Mouse (Mus musculus) midbrain, embryonic 12.5 days (tissue): ENCODE measurements around the gene Tmem86a. TPM values are rescaled to one million over a fixed set of nuclear protein-coding genes. Genes with fewer than 3 reads are reported as not detected.

Experiments used
- ATAC-seq: fragments of 200-750 bp; cut with Nextera tagmentation; 2 replicates; pipeline ENCODE4 v1.8.0; 2017; ENCODE audit warnings: low read depth, moderate TSS enrichment, moderate library complexity; ENCODE audit not compliant: low FRiP score
- H3K27ac ChIP-seq: fragments of 300-500 bp; sonication (generic); replicated peaks from 2 replicates; pipeline ENCODE4 v1.5.1; 2016; ENCODE audit warnings: mild to moderate bottlenecking
- H3K27me3 ChIP-seq: fragments of 300-500 bp; sonication (generic); 2 replicates; pipeline ENCODE4 v1.6.1; 2016; ENCODE audit warnings: mild to moderate bottlenecking
- H3K36me3 ChIP-seq: fragments of 300-500 bp; sonication (generic); 2 replicates; pipeline ENCODE4 v1.6.1; 2016
- H3K4me1 ChIP-seq: fragments of 300-500 bp; sonication (generic); 2 replicates; pipeline ENCODE4 v1.6.1; 2016
- H3K4me2 ChIP-seq: fragments of 300-500 bp; sonication (generic); replicated peaks from 2 replicates; pipeline ENCODE4 v1.6.1; 2016; ENCODE audit warnings: mild to moderate bottlenecking, moderate library complexity
- H3K4me3 ChIP-seq: fragments of 300-500 bp; sonication (generic); 2 replicates; pipeline ENCODE4 v1.5.1; 2016; ENCODE audit warnings: mild to moderate bottlenecking
- H3K9ac ChIP-seq: fragments of 300-500 bp; sonication (generic); replicated peaks from 2 replicates; pipeline ENCODE4 v1.6.1; 2016; ENCODE audit warnings: mild to moderate bottlenecking, moderate library complexity
- H3K9me3 ChIP-seq: fragments of 300-500 bp; sonication (generic); 2 replicates; pipeline ENCODE4 v1.6.1; 2016; ENCODE audit warnings: mild to moderate bottlenecking
- WGBS: fragments of 180-500 bp; shearing (Covaris S2); methylation state at CpG from one replicate; pipeline ENCODE4 v1.1.7; 2016; 5-methylcytosine and 5-hydroxymethylcytosine counted together
- polyA plus RNA-seq: library from polyadenylated mRNA; unstranded; fragments of >200 nt; fragmentation: Nextera tagmentation; extraction: Ambion mirVana; gene quantifications from 2 replicates; pipeline ENCODE4 v1.2.1, GENCODE M21; 2016

Gene Tmem86a
- polyA plus RNA-seq = 16.6 and 17.4 TPM in 2 replicates

DNA sequence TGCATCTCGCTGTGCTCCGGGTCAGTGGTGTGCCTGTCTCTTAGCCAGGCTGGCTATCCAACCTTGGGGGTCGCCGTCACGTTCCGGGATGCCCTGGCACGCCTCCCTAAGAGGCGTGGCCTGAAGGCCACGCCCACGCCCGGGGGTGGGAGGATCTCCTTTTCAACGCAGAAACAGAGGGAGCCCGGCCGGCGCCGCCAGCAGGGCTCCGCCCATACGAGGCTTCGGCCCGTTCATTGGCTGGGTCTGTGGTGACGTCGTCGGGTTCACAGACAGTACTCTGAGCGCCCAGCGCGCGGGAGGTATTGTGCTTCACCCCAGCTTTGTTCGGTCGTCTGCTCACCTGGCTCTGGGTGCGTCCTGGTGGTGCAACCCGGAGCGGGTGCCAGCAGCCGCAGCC, at the start of gene Tmem86a:
Gene Tmem86a, plus strand, starts transcription at position 236 of the 400 bp plus-strand sequence.
- peak; percentile 100 for ATAC-seq
- H3K27me3 ChIP-seq = peaks cover 12% of the 10 kb centered on the region; the same call in 1 of the 2 replicates
- under 1% methylated on average over 33 of the region's 33 CpGs for WGBS

GRCm38 (mm10) chr7:47000644-47000983, 49.8 kb upstream of the Tmem86a start:
- ATAC-seq = no peak
- H3K27ac ChIP-seq = no peak overlapping the region
- no peak overlapping the region for H3K4me2 ChIP-seq
- no peaks in the 10 kb centered on the region for H3K9me3 ChIP-seq
- no peak overlapping the region for H3K9ac ChIP-seq
- no peaks in the 10 kb centered on the region for H3K27me3 ChIP-seq
- 70% methylated on average over 3 of the region's 3 CpGs for WGBS
- H3K36me3 ChIP-seq = peaks cover 35% of the 10 kb centered on the region
- no peak overlapping the region for H3K4me3 ChIP-seq
- peaks cover 24% of the 10 kb centered on the region for H3K4me1 ChIP-seq

More for the DNA sequence above, at the start of gene Tmem86a:
- Histone ChIP-seq H3K9me3 (no peaks in the 10 kb centered on the region), H3K4me2 (peak within 1 kb of the TSS; percentile 74), H3K36me3 (peaks cover 7% of the 10 kb centered on the region; the same call in 1 of the 2 replicates), H3K9ac (peak within 1 kb of the TSS; percentile 80), H3K4me3 (peak within 1 kb of the TSS; percentile 73), H3K27ac (peak within 1 kb of the TSS; percentile 90), H3K4me1 (peaks cover 18% of the 10 kb centered on the region)

GRCm38 (mm10) chr7:47001125-47001899, 49.1 kb upstream of the Tmem86a start:
- Histone ChIP-seq H3K4me2 (no peak overlapping the region), H3K4me3 (no peak overlapping the region), H3K27me3 (no peaks in the 10 kb centered on the region), H3K9ac (no peak overlapping the region), H3K27ac (no peak overlapping the region), H3K36me3 (peaks cover 28% of the 10 kb centered on the region), H3K9me3 (no peaks in the 10 kb centered on the region), H3K4me1 (peaks cover 24% of the 10 kb centered on the region)
- 90% methylated on average over 5 of the region's 5 CpGs for WGBS
- no peak for ATAC-seq

- no peaks in the 10 kb centered on the region for H3K9me3 ChIP-seq
Observed at GRCm38 (mm10) chr7:47001900-47002275, 48.5 kb upstream of the Tmem86a start.

DNA sequence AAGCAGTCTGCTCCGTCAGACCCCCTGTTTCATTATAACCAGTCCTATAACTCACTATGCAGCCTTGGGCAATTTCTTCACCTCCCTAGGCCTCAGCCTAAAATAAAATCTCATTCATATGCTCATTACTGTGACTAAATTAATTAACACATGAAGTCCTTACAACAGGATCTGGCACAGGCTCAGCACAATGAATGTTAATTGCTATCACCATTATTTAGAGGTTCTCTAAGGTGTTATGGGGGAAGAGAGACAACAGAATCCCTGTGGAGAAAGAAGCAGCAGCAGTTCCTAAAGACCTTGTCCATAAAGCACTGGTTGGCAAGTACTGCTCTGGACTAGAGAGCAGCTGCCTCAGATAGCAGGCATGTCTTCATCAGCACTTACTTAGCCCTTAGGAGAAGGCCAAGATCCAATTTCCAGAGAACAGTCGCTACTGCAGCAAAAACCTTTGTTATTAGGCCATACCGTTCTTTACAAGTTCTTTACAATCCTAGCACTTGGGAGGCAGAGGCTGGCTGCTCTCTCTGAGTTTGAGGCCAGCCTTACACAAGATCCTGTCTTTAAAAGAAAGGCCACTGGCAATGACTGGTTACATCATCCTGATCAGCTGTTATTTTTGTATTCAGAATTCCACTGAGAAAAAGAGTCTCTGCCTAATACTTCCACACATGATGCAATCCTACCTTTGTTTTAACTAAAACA, 46.8 kb upstream of the Tmem86a start:
- no peak overlapping the region for H3K4me3 ChIP-seq
- no peak overlapping the region for H3K4me2 ChIP-seq
- no peaks in the 10 kb centered on the region for H3K9me3 ChIP-seq
- H3K9ac ChIP-seq = no peak overlapping the region
- H3K27ac ChIP-seq = no peak overlapping the region
- ATAC-seq = no peak
- 21% methylated on average over 3 of the region's 3 CpGs for WGBS
- peaks cover 6% of the 10 kb centered on the region for H3K36me3 ChIP-seq
- H3K4me1 ChIP-seq = peaks cover 35% of the 10 kb centered on the region
- H3K27me3 ChIP-seq = no peaks in the 10 kb centered on the region

More at GRCm38 (mm10) chr7:47001900-47002275, 48.5 kb upstream of the Tmem86a start:
- Histone ChIP-seq H3K9ac (no peak overlapping the region), H3K27ac (no peak overlapping the region), H3K27me3 (no peaks in the 10 kb centered on the region), H3K4me1 (peaks cover 27% of the 10 kb centered on the region), H3K4me2 (no peak overlapping the region), H3K36me3 (peaks cover 23% of the 10 kb centered on the region), H3K4me3 (no peak overlapping the region)
- no peak for ATAC-seq
- 50% methylated on average over 4 of the region's 4 CpGs for WGBS

DNA sequence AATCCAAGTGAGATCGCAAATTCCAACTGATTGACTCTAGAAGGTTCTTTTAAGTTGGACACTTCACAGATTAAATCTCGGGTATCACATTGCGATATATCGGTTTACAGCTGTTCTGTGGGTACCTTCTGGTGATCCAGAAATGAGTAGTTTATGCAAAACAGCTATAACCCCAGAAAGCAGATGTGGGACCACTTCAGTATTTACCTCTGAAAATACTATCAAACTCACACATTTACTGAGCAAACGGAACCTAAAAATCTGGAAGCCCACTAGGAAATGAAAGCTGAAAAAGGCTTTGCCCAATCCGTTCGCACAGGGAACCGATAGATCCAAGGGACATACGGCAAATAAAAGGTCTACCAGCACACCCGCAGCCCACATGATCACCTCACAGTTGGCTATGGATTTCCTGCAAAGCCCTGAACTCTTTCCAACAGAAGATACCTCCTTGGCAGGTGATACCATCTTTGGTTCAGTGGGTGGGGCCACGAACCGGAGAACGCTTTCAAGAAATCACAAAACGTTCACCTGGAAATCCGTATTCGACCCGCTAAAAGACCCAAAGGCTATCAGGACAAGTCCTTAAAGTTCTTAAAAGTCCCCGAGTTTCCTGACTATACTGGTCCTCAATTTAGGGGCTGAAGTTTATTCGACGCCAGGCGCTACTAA, 43.2 kb upstream of the Tmem86a start:
- Histone ChIP-seq H3K9me3 (no peaks in the 10 kb centered on the region), H3K9ac (peak overlapping the region; percentile 70), H3K4me3 (peak overlapping the region; percentile 75), H3K4me1 (peaks cover 40% of the 10 kb centered on the region), H3K36me3 (no peaks in the 10 kb centered on the region), H3K27me3 (no peaks in the 10 kb centered on the region), H3K27ac (peak overlapping the region; percentile 81), H3K4me2 (peak overlapping the region; percentile 90)
- ATAC-seq = no peak
- 22% methylated on average over 21 of the region's 21 CpGs for WGBS

- Histone ChIP-seq H3K27me3 (no peaks in the 10 kb centered on the region), H3K9ac (peak overlapping the region; percentile 70), H3K4me2 (peak overlapping the region; percentile 90), H3K4me1 (peaks cover 35% of the 10 kb centered on the region), H3K9me3 (no peaks in the 10 kb centered on the region), H3K27ac (peak overlapping the region; percentile 81), H3K36me3 (no peaks in the 10 kb centered on the region), H3K4me3 (peak overlapping the region; percentile 75)
- peak; percentile 40; the same call in 1 of the 2 replicates for ATAC-seq
- WGBS = under 1% methylated on average over 25 of the region's 25 CpGs
Observed at GRCm38 (mm10) chr7:47007818-47008167, 42.6 kb upstream of the Tmem86a start.

DNA sequence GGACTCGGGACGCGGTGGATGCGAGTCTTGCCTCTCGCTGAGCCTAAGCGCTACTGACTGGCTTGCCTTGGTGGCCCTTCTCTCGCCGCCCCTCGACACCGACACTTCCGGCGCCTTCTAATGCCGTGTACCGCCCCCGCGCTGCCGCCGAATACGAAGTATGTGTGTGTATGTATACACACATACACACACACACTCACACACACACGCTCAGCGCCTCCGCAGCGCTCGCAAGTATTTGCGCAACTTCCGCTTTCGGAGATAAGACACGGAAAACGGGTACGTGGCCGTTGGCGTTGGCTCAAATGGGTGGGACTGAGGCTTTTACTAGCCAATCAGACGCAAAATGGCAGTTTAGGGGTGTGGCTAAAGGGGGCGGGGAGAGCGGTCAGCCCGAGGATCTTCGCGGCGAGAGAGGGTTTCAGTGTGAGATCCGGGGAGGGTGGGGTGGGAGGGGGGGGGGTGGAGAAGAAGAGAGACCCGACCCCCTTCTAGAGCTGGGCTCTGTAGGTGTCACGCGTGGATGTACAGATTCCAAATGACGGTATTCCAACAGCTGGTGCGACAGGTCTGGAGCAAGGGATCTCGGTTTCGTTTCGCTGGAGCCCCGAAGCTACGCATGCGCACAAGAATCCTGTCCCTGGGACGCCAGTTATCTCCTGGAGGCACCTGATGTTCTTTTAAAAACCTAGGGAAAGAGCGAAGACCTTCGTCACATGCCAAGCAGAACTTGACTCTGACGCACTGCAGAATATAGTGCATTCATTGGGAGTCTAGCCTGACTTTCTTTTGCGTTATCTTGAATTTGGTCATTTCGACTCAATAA, 42.0 kb upstream of the Tmem86a start, which contains the start of gene Spty2d1:
Gene Spty2d1, minus strand, starts transcription at position 244 of the 826 bp plus-strand sequence.
- H3K4me3 ChIP-seq = peak within 1 kb of the TSS; percentile 75
- 1% methylated on average over 57 of the region's 57 CpGs for WGBS
- no peaks in the 10 kb centered on the region for H3K27me3 ChIP-seq
- H3K27ac ChIP-seq = peak within 1 kb of the TSS; percentile 81
- no peaks in the 10 kb centered on the region for H3K9me3 ChIP-seq
- H3K4me2 ChIP-seq = peak within 1 kb of the TSS; percentile 90
- peak within 1 kb of the TSS; percentile 70 for H3K9ac ChIP-seq
- no peaks in the 10 kb centered on the region for H3K36me3 ChIP-seq
- peaks cover 29% of the 10 kb centered on the region for H3K4me1 ChIP-seq
- ATAC-seq = peak; percentile 96

GRCm38 (mm10) chr7:47013131-47013767, 37.2 kb upstream of the Tmem86a start:
- no peak overlapping the region for H3K27ac ChIP-seq
- 57% methylated on average over 9 of the region's 9 CpGs for WGBS
- no peak overlapping the region for H3K4me2 ChIP-seq

GRCm38 (mm10) chr7:47014564-47015389, 35.6 kb upstream of the Tmem86a start:
- H3K4me1 ChIP-seq = peaks cover 12% of the 10 kb centered on the region
- H3K4me3 ChIP-seq = no peak overlapping the region
- 53% methylated on average over 10 of the region's 11 CpGs for WGBS
- H3K9me3 ChIP-seq = no peaks in the 10 kb centered on the region
- H3K27ac ChIP-seq = no peak overlapping the region
- no peaks in the 10 kb centered on the region for H3K36me3 ChIP-seq
- no peak for ATAC-seq
- H3K4me2 ChIP-seq = no peak overlapping the region
- no peak overlapping the region for H3K9ac ChIP-seq
- no peaks in the 10 kb centered on the region for H3K27me3 ChIP-seq

More at GRCm38 (mm10) chr7:47013131-47013767, 37.2 kb upstream of the Tmem86a start:
- no peak for ATAC-seq
- H3K36me3 ChIP-seq = no peaks in the 10 kb centered on the region
- no peaks in the 10 kb centered on the region for H3K9me3 ChIP-seq
- peaks cover 22% of the 10 kb centered on the region for H3K4me1 ChIP-seq
- H3K9ac ChIP-seq = no peak overlapping the region
- H3K27me3 ChIP-seq = no peaks in the 10 kb centered on the region
- H3K4me3 ChIP-seq = no peak overlapping the region
